In genomic region chr10:95894856-95895386, GRCm38 (mm10) we compare ENCODE assay signal across 7 mouse cellular contexts. TPM values are rescaled to one million over a fixed set of nuclear protein-coding genes. Genes with fewer than 3 reads are reported as not detected.
DNase-seq lines count a peak whose midpoint lies in the region; ATAC-seq lines count a peak whose summit lies in the region.

No protein-coding gene starts in this region.

- H3K79me2 ChIP-seq in macrophage (ENCODE audit: inconsistent target) = no peaks in the 10 kb centered on the region

- WGBS in intestine, embryonic 14.5 days = 39% methylated on average over 10 of the region's 10 CpGs
- 37% methylated on average over 10 of the region's 10 CpGs for WGBS in macrophage (ENCODE audit: missing documents)

- H3K4me2 ChIP-seq in intestine, embryonic 14.5 days (ENCODE audit: low read length) = peak overlapping the region; percentile 59

- peak; percentile 63 to 89 for DNase-seq in adrenal gland, adult (ENCODE audit: inconsistent age in 2 of 2, low spot score in 1 of 2)
- DNase-seq in gastrocnemius, postnatal 10 days = peak; percentile 37
- DNase-seq in intestine, embryonic 14.5 days (ENCODE audit: low spot score) = no peak
- peak; percentile 22 to 81 for DNase-seq in left cerebral cortex, adult 9 months (ENCODE audit: low spot score in 2 of 2)
- peak; percentile 71 for DNase-seq in right cerebral cortex, adult 18-20 months

- H3K4me1 ChIP-seq in intestine, embryonic 14.5 days (replicated peaks; ENCODE audit: control insufficient read depth, insufficient read depth, low read length) = no peaks in the 10 kb centered on the region

- peak overlapping the region; percentile 29; the same call in 1 of the 2 replicates for H3K9ac ChIP-seq in intestine, embryonic 14.5 days (ENCODE audit: low read length)

- H3K9me3 ChIP-seq in intestine, embryonic 14.5 days (ENCODE audit: control insufficient read depth, low read length) = no peaks in the 10 kb centered on the region

- peak; percentile 83 for ATAC-seq in common myeloid progenitor, adult 5-6 weeks (replicated peaks; ENCODE audit: low read depth, poor library complexity, severe bottlenecking)
- no peak for ATAC-seq in intestine, embryonic 14.5 days (replicated peaks; ENCODE audit: low FRiP score, low TSS enrichment, low read depth)

- H3K36me3 ChIP-seq in intestine, embryonic 14.5 days (ENCODE audit: control insufficient read depth, insufficient read depth, low read length) = no peaks in the 10 kb centered on the region
- no peaks in the 10 kb centered on the region for H3K36me3 ChIP-seq in macrophage (ENCODE audit: inconsistent target)

- H3K27ac ChIP-seq in intestine, embryonic 14.5 days (ENCODE audit: low read depth) = no peak overlapping the region
- H3K27ac ChIP-seq in macrophage = no peak overlapping the region

- H3K27me3 ChIP-seq in intestine, embryonic 14.5 days (replicated peaks; ENCODE audit: control insufficient read depth, insufficient read depth, low read length) = no peaks in the 10 kb centered on the region

- peak overlapping the region; percentile 31 for H3K4me3 ChIP-seq in intestine, embryonic 14.5 days (ENCODE audit: low read depth, low read length)
- peak overlapping the region; percentile 19; the same call in 1 of the 2 replicates for H3K4me3 ChIP-seq in macrophage (ENCODE audit: inconsistent target)

RNA-seq across cellular contexts. Expression of gene Eea1, which starts 45.5 kb away (rescaled TPM):
- 40.1 and 48.6 TPM in 2 replicates for total RNA-seq in common myeloid progenitor, adult 5-6 weeks (2017)
- total RNA-seq in gastrocnemius, postnatal 10 days (2021) = 10 to 100 TPM; 22.6 to 24.9 TPM
- polyA plus RNA-seq in intestine, embryonic 14.5 days (2014; fragmentation: Nextera tagmentation; extraction: Ambion mirVana) = 22.2 and 22.6 TPM in 2 replicates
- total RNA-seq in macrophage (2018; cell fraction: chromatin; rRNA removed) = 100 to 1,000 TPM; 191 to 899 (median 305) TPM
- 100 to 1,000 TPM in 2 of 26 experiments, 10 to 100 TPM in 24; 44.5 to 117 (median 63.4) TPM for total RNA-seq in macrophage (2018; cell fraction: cytosol; rRNA removed)
- total RNA-seq in macrophage (2018; cell fraction: nucleus; rRNA removed) = 100 to 1,000 TPM; 106 to 459 (median 215) TPM
- 36.0 to 58.4 TPM (median 45.9 TPM) in 3 replicates for polyA plus RNA-seq in macrophage (2018)

RNA-seq across cellular contexts. Expression of gene Gm33543, which starts 52.2 kb away (rescaled TPM):
- not detected in 2 replicates for total RNA-seq in common myeloid progenitor, adult 5-6 weeks (2017)
- total RNA-seq in gastrocnemius, postnatal 10 days (2021) = under 1 TPM; 0.18 to 0.49 TPM
- not detected in 2 replicates for polyA plus RNA-seq in intestine, embryonic 14.5 days (2014; fragmentation: Nextera tagmentation; extraction: Ambion mirVana)
- total RNA-seq in macrophage (2018; cell fraction: chromatin; rRNA removed) = not detected
- total RNA-seq in macrophage (2018; cell fraction: cytosol; rRNA removed) = not detected
- total RNA-seq in macrophage (2018; cell fraction: nucleus; rRNA removed) = not detected
- polyA plus RNA-seq in macrophage (2018) = not detected in 3 replicates
